Mouse (Mus musculus) MEL (cell line): ENCODE measurements around the gene Tubb1. TPM values are rescaled to one million over a fixed set of nuclear protein-coding genes. Genes with fewer than 3 reads are reported as not detected.

ENCODE experiments used
- DNase-seq: peaks from one replicate; pipeline ENCODE4 v3.0.0; 2011; ENCODE audit warnings: low read depth, low spot score
- H3K27ac ChIP-seq: 2 replicates; pipeline ENCODE4 v1.5.1; 2012; ENCODE audit warnings: low read depth, mild to moderate bottlenecking, control low read depth, low read length, moderate library complexity; ENCODE audit not compliant: control insufficient read depth
- H3K27me3 ChIP-seq, 2 experiments: fragments of 150-350 bp in 1 of 2; sonication (generic) in 1 of 2; 2 replicates each; pipeline ENCODE4 v1.6.1; 2012; ENCODE audit warnings: low read length in 2 of 2, mild to moderate bottlenecking in 2 of 2, improper control_type of control experiment in 1 of 2, moderate library complexity in 1 of 2; ENCODE audit not compliant: insufficient read depth in 2 of 2, control insufficient read depth in 1 of 2
- H3K36me3 ChIP-seq, 2 experiments: 2 replicates each; pipeline ENCODE4 v1.6.1; 2012 to 2014; ENCODE audit warnings: low read length in 2 of 2, improper control_type of control experiment in 1 of 2, inconsistent platforms in 1 of 2, mild to moderate bottlenecking in 1 of 2; ENCODE audit not compliant: insufficient read depth in 2 of 2, control insufficient read depth in 1 of 2
- H3K4me1 ChIP-seq, 2 experiments: fragments of 150-350 bp in 1 of 2; sonication (generic) in 1 of 2; 2 replicates each; pipeline ENCODE4 v1.6.1; 2012; ENCODE audit warnings: low read length in 2 of 2, improper control_type of control experiment in 1 of 2, mild to moderate bottlenecking in 1 of 2; ENCODE audit not compliant: insufficient read depth in 2 of 2, control insufficient read depth in 1 of 2
- H3K4me3 ChIP-seq, 2 experiments: fragments of 150-350 bp in 1 of 2; sonication (generic) in 1 of 2; 2 replicates each; pipeline ENCODE4 v1.5.1; 2012; ENCODE audit warnings: low read depth in 2 of 2, low read length in 2 of 2, mild to moderate bottlenecking in 2 of 2, moderate library complexity in 2 of 2, control low read depth in 1 of 2, improper control_type of control experiment in 1 of 2; ENCODE audit not compliant: control insufficient read depth in 1 of 2, insufficient read depth in 1 of 2
- H3K79me2 ChIP-seq: 2 replicates; pipeline ENCODE4 v1.6.1; 2012; ENCODE audit warnings: mild to moderate bottlenecking, low read length, moderate library complexity; ENCODE audit not compliant: control insufficient read depth, poor library complexity, insufficient read depth
- H3K9ac ChIP-seq: 2 replicates; pipeline ENCODE4 v1.6.1; 2012; ENCODE audit warnings: low read depth, mild to moderate bottlenecking, control low read depth, low read length, moderate library complexity; ENCODE audit not compliant: control insufficient read depth, poor library complexity, severe bottlenecking
- H3K9me3 ChIP-seq: fragments of 150-350 bp; sonication (generic); replicated peaks from 2 replicates; pipeline ENCODE4 v1.6.1; 2012; ENCODE audit warnings: mild to moderate bottlenecking, low read length, improper control_type of control experiment, moderate library complexity; ENCODE audit not compliant: insufficient read depth
- CHD1 ChIP-seq: IDR thresholded peaks from 2 replicates; pipeline ENCODE4 v1.6.1; 2012; ENCODE audit warnings: low read depth, mild to moderate bottlenecking, inconsistent platforms, low read length, improper control_type of control experiment
- CTCF ChIP-seq, 3 experiments: IDR thresholded peaks in 2 of 3; conservative IDR thresholded peaks in 1 of 3; 2 replicates each; pipeline ENCODE4 v1.5.1; 2011 to 2012; ENCODE audit warnings: low read length in 3 of 3, low read depth in 2 of 3, mild to moderate bottlenecking in 2 of 3, improper control_type of control experiment in 1 of 3, inconsistent platforms in 1 of 3, mixed read lengths in 1 of 3, moderate library complexity in 1 of 3; ENCODE audit not compliant: control insufficient read depth in 1 of 3, insufficient read depth in 1 of 3, poor library complexity in 1 of 3, severe bottlenecking in 1 of 3
- E2F4 ChIP-seq: IDR thresholded peaks from 2 replicates; pipeline ENCODE4 v1.6.1; 2011; ENCODE audit warnings: low read depth, low read length, improper control_type of control experiment, borderline replicate concordance
- ELF1 ChIP-seq: IDR thresholded peaks from 2 replicates; pipeline ENCODE4 v1.6.1; 2014; ENCODE audit warnings: low read depth, mild to moderate bottlenecking, inconsistent platforms, low read length, improper control_type of control experiment, moderate library complexity
- EP300 ChIP-seq, 2 experiments: IDR thresholded peaks; 2 replicates each; pipeline ENCODE4 v1.6.1; 2011; ENCODE audit warnings: improper control_type of control experiment in 2 of 2, low read length in 2 of 2, low read depth in 1 of 2, mild to moderate bottlenecking in 1 of 2
- GABPA ChIP-seq: IDR thresholded peaks from 2 replicates; pipeline ENCODE4 v1.6.1; 2012; ENCODE audit warnings: low read depth, mild to moderate bottlenecking, inconsistent platforms, low read length, improper control_type of control experiment, moderate library complexity
- HCFC1 ChIP-seq: IDR thresholded peaks from 2 replicates; pipeline ENCODE4 v1.6.1; 2012; ENCODE audit warnings: low read depth, mild to moderate bottlenecking, inconsistent platforms, low read length, improper control_type of control experiment, moderate library complexity
- JUND ChIP-seq: IDR thresholded peaks from 2 replicates; pipeline ENCODE4 v1.6.1; 2011; ENCODE audit warnings: low read depth, mild to moderate bottlenecking, improper control_type of control experiment, low read length
- POLR2A ChIP-seq, 2 experiments: IDR thresholded peaks; 2 replicates each; pipeline ENCODE4 v1.6.1; 2011 to 2012; ENCODE audit warnings: low read length in 2 of 2, mild to moderate bottlenecking in 2 of 2, control low read depth in 1 of 2, improper control_type of control experiment in 1 of 2, low read depth in 1 of 2, moderate library complexity in 1 of 2; ENCODE audit not compliant: control insufficient read depth in 1 of 2, insufficient read depth in 1 of 2, poor library complexity in 1 of 2
- POLR2AphosphoS5 ChIP-seq: IDR thresholded peaks from 2 replicates; pipeline ENCODE4 v1.6.1; 2012; ENCODE audit warnings: low read depth, borderline replicate concordance, mild to moderate bottlenecking, inconsistent platforms, low read length, moderate library complexity, mixed read lengths
- RAD21 ChIP-seq: IDR thresholded peaks from 2 replicates; pipeline ENCODE4 v1.6.1; 2011; ENCODE audit warnings: mild to moderate bottlenecking, low read depth, low read length, improper control_type of control experiment
- RCOR1 ChIP-seq: IDR thresholded peaks from 2 replicates; pipeline ENCODE4 v1.6.1; 2012; ENCODE audit warnings: low read depth, mild to moderate bottlenecking, inconsistent platforms, low read length, improper control_type of control experiment
- SMC3 ChIP-seq: IDR thresholded peaks from 2 replicates; pipeline ENCODE4 v1.6.1; 2011; ENCODE audit warnings: low read depth, low read length, improper control_type of control experiment
- TAL1 ChIP-seq: IDR thresholded peaks from 2 replicates; pipeline ENCODE4 v1.6.1; 2012; ENCODE audit warnings: mild to moderate bottlenecking, inconsistent platforms, low read length, moderate library complexity, mixed read lengths
- TBP ChIP-seq: IDR thresholded peaks from 2 replicates; pipeline ENCODE4 v1.8.0; 2011; ENCODE audit warnings: low read depth, low read length, improper control_type of control experiment
- TCF12 ChIP-seq: IDR thresholded peaks from 2 replicates; pipeline ENCODE4 v1.6.1; 2014; ENCODE audit warnings: low read depth, mild to moderate bottlenecking, inconsistent platforms, low read length, improper control_type of control experiment, moderate library complexity
- USF1 ChIP-seq: IDR thresholded peaks from 2 replicates; pipeline ENCODE4 v1.6.1; 2014; ENCODE audit warnings: low read depth, mild to moderate bottlenecking, inconsistent platforms, low read length, improper control_type of control experiment, moderate library complexity
- USF2 ChIP-seq, 2 experiments: IDR thresholded peaks; 2 replicates each; pipeline ENCODE4 v1.6.1; 2011 to 2012; ENCODE audit warnings: improper control_type of control experiment in 2 of 2, low read length in 2 of 2, borderline replicate concordance in 1 of 2, inconsistent platforms in 1 of 2, low read depth in 1 of 2, mild to moderate bottlenecking in 1 of 2; ENCODE audit not compliant: insufficient read depth in 1 of 2
- ZC3H11A ChIP-seq: IDR thresholded peaks from 2 replicates; pipeline ENCODE4 v1.6.1; 2012; ENCODE audit warnings: low read depth, mild to moderate bottlenecking, inconsistent platforms, low read length, improper control_type of control experiment
- polyA plus RNA-seq, 2 experiments: library from polyadenylated mRNA; stranded (reverse) in 1 of 2; unstranded in 1 of 2; fragments of >175 nt in 1 of 2; fragments of >200 nt in 1 of 2; gene quantifications; 2 replicates each; pipeline versions ENCODE4 v1.2.1 to v1.2.4; 2012; ENCODE audit warnings: low replicate concordance in 2 of 2, low read depth in 1 of 2; ENCODE audit not compliant: insufficient read length in 2 of 2, insufficient read depth in 1 of 2, missing spikeins in 1 of 2
- total RNA-seq: library from RNA; depleted of rRNA; stranded (reverse); fragments of 300-350 nt; gene quantifications from 2 replicates; pipeline ENCODE4 v1.2.3, GENCODE M21; 2012

Gene Tubb1
- total and polyA plus RNA-seq, 3 experiments: 2.6 to 3.1 TPM; not detected in 1

DNA sequence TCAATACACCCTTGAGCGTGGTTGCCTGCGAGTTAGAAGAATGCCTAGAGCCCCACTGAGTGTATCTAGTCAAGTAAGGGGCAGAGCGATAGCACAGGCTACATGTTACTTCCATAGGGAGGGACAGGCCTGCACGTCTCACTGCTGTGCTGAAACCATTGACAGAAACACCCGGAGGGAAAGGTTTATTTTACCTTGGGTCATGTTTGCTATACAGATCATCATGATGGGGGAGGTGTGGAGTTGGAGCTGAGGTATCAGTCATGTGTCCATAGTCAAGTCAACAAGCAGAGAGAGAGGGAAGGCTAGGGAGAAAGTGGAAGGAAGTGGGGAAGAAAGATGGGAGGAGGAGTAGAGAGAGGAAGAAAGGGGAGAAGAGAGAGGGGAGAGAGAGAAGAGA, 36.5 kb downstream of the Tubb1 start:
- Histone ChIP-seq H3K27ac (no peak overlapping the region), H3K36me3 (no peaks in the 10 kb centered on the region), H3K9me3 (no peaks in the 10 kb centered on the region), H3K4me3 (no peak overlapping the region), H3K9ac (no peak overlapping the region), H3K4me1 (no peaks in the 10 kb centered on the region), H3K27me3 (peaks cover 0 to 2% of the 10 kb centered on the region in 2 experiments; a peak in 3 of 4 replicates), H3K79me2 (no peaks in the 10 kb centered on the region)
- no peak for DNase-seq
- TF ChIP-seq TBP: no peak

DNA sequence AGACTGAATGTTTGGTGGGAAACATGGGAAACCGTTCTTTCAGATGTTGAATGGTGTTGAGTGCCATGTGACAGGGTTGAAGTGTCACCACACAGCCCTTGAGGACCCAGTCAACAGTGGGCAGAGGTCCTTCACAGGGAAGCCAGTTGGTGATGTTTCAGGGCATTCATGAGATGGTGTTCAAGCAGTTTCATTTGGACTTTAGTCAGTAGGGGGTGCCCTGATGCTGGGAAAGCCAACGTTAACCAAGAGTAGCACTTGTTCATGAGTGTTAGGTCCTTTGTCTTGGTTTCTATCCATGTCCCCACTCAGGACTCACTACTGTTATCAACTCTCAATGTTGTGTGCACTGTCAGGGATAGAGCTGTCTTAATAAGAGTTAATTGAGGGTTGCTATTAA, 42.4 kb downstream of the Tubb1 start:
- Histone ChIP-seq H3K9me3 (no peaks in the 10 kb centered on the region), H3K27me3 (peaks cover 3% of the 10 kb centered on the region in 2 experiments; a peak in 2 of 4 replicates), H3K9ac (no peak overlapping the region), H3K79me2 (no peaks in the 10 kb centered on the region), H3K4me1 (no peaks in the 10 kb centered on the region), H3K27ac (no peak overlapping the region), H3K4me3 (no peak overlapping the region)
- DNase-seq: peak; percentile 32
- no peak for TF ChIP-seq E2F4
- no peak for TF ChIP-seq GABPA
- TF ChIP-seq HCFC1: no peak
- TF ChIP-seq USF2 (IDR thresholded peaks at IDR 0.05; ENCODE audit: borderline replicate concordance in 1 of 2, insufficient read depth in 1 of 2, low read depth in 1 of 2, low read length in 2 of 2): no peak
- no peak for TF ChIP-seq USF1
- no peak for TF ChIP-seq EP300 (IDR thresholded peaks at IDR 0.05; ENCODE audit: low read depth in 1 of 2, low read length in 2 of 2)
- TF ChIP-seq POLR2AphosphoS5: no peak
- TF ChIP-seq CHD1: no peak
- TF ChIP-seq TAL1: no peak
- TF ChIP-seq TBP: no peak
- peak; percentile 81 for TF ChIP-seq SMC3
- TF ChIP-seq JUND: no peak
- TF ChIP-seq RCOR1: no peak
- peak; percentile 71 for TF ChIP-seq ZC3H11A
- peak; percentile 78 for TF ChIP-seq RAD21
- TF ChIP-seq POLR2A (IDR thresholded peaks at IDR 0.05; ENCODE audit: control insufficient read depth in 1 of 2, insufficient read depth in 1 of 2, low read depth in 1 of 2, low read length in 2 of 2, poor library complexity in 1 of 2): no peak
- no peak for TF ChIP-seq TCF12
- TF ChIP-seq ELF1: no peak
- peak in 2 of 3 experiments; percentile 28 to 65; a peak in 3 of 6 replicates for TF ChIP-seq CTCF (IDR thresholded peaks at IDR 0.05 in 2 of 3, conservative IDR thresholded peaks at IDR 0.05 in 1 of 3; ENCODE audit: control insufficient read depth in 1 of 3, insufficient read depth in 1 of 3, low read depth in 2 of 3, low read length in 3 of 3, poor library complexity in 1 of 3, severe bottlenecking in 1 of 3)
- TF ChIP-seq, all 39 proteins: peak for 4
- no peaks in the 10 kb centered on the region for H3K36me3 ChIP-seq
